Mouse (Mus musculus) right cerebral cortex, postnatal 10 days (tissue): ENCODE results near the gene Dennd2d.
A peak's percentile ranks its signal among the peaks of the same experiment; 100 is the strongest.

Source experiments
- DNase-seq, 2 experiments: peaks; one replicate each; pipeline ENCODE4 v3.0.0; 2021; ENCODE audit warnings: low spot score in 2 of 2

Gene Dennd2d

GRCm38 (mm10) chr3:106496045-106496721, 14.0 kb downstream of the Dennd2d start:
- DNase-seq, result peak; percentile 28 to 46

- DNase-seq, result no peak
Observed at GRCm38 (mm10) chr3:106496996-106497395, 14.8 kb downstream of the Dennd2d start.

GRCm38 (mm10) chr3:106500510-106500909, 18.3 kb downstream of the Dennd2d start:
- no peak for DNase-seq

- DNase-seq, result no peak
Observed at GRCm38 (mm10) chr3:106502892-106503291, 20.7 kb downstream of the Dennd2d start.

- no peak for DNase-seq
Observed at GRCm38 (mm10) chr3:106510669-106511068, 28.5 kb downstream of the Dennd2d start.

- no peak for DNase-seq
Observed at GRCm38 (mm10) chr3:106515016-106515415, 32.8 kb downstream of the Dennd2d start.

- no peak for DNase-seq
Observed at GRCm38 (mm10) chr3:106522730-106523129, 40.5 kb downstream of the Dennd2d start.

GRCm38 (mm10) chr3:106526411-106526810, 44.2 kb downstream of the Dennd2d start:
- DNase-seq, result no peak

GRCm38 (mm10) chr3:106528032-106528431, 45.8 kb downstream of the Dennd2d start:
- no peak for DNase-seq

- DNase-seq, result no peak
Observed at GRCm38 (mm10) chr3:106533277-106533676, 51.1 kb downstream of the Dennd2d start.

DNA sequence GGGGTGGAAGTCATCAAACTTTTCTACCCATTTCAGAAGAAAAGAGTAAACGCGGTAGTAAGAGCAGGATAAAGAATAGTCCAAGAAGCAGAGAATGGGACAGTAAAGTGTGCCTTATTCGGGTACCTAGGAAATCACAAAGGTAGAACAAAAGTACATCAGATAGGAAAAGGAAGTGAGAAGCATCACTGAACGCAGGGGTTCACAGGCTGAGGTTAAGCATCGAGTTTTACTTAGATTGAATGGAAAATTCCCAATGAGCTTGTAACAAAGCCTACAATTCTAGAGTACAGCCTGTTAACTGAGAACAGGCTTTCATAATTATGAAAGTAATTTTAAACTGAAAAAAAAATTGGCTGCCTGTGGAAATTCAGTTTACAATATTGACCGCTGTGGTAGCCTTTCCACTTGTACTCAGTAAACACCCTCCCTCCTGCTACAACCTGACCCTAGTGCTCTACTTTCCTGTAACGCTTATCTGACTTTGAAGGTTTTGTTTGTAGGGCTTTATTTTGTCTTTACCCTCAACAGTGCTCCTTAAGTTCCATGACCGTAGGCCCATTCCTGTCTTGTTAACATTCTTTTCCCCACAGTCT, 62.6 kb downstream of the Dennd2d start:
- no peak for DNase-seq

DNA sequence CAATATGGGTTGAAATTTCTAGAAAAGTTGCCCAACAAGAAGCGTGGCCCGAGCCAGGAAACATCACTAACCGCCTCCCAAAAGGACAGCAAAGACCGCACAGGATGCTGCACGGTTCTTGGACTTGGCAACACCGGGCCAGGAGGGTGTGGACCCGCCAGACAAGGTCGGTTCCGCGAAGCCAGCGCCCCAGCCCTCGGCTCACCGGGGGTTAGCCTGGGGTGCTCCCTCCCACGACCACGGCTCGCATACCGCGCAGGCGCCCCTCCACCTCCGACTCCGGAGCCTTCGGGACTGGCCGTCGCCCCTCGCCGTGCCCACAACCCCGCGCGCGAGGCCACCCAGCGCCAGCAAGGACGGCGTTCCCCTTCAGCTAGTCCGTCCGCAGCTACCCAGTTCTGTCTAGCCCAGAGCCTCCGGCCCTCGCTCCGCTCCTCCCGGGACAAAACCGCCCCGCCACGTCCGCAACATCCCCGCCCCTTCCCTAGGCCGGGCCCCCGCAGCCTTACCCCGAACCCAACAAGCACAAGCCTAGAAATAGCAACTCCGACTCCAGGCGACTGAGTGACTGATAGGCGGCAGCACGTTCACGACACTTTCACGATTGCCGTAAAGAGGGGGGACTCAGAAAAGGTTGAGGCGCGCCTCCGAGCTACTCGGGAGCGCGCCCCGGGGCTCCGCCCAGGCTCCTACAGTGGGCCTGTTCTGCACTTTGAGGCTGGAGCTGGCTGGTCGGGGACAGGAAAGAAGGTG, 65.1 kb downstream of the Dennd2d start, which contains the start of the genes Dram2 and Cept1:
Gene Dram2, plus strand, starts transcription at position 628 of the 753 bp plus-strand sequence.
Gene Cept1, minus strand, starts transcription at position 632 of the 753 bp plus-strand sequence.
- DNase-seq, result peak; percentile 95 to 97

- DNase-seq, result no peak
Observed at GRCm38 (mm10) chr3:106547924-106548539, 65.8 kb downstream of the Dennd2d start.

DNA sequence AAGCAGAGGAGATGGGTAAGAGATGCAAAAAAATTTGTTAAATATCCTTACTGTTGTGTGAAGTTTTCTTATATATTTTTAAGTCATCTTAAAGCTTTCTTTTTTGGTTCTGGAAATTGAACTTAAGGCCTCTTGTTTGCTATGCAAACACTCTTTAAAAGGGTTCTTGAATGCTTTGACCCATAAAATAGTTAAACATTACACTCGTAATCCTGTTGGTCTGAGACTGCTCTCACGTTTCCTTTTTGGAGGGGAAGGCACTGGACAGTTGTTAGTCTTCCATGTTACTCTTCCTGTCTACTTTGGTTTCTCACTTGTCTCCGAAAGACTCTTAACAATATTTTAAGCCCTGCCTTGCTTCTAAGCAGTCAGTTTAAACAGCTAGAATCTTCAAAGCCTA, 66.8 kb downstream of the Dennd2d start:
- no peak for DNase-seq
